Mouse (Mus musculus) CH12.LX (cell line): ENCODE results near the gene Tmprss4. TPM values are rescaled to one million over a fixed set of nuclear protein-coding genes. Genes with fewer than 3 reads are reported as not detected.

Source experiments
- DNase-seq: peaks from one replicate; pipeline ENCODE4 v3.0.0-alpha.2; 2013; ENCODE audit errors: extremely low read depth
- H3K27ac ChIP-seq: 2 replicates; pipeline ENCODE4 v1.5.1; 2012; ENCODE audit warnings: low read depth, mild to moderate bottlenecking, control low read depth, moderate library complexity; ENCODE audit not compliant: insufficient read depth
- H3K27me3 ChIP-seq: replicated peaks from 2 replicates; pipeline ENCODE3; 2012; ENCODE audit warnings: inconsistent platforms
- H3K36me3 ChIP-seq, 2 experiments: replicated peaks in 1 of 2; 2 replicates each; pipeline versions ENCODE3 to v1.6.1; 2012; ENCODE audit warnings: inconsistent platforms in 1 of 2, low read length in 1 of 2, mild to moderate bottlenecking in 1 of 2, mixed read lengths in 1 of 2, moderate library complexity in 1 of 2; ENCODE audit not compliant: control insufficient read depth in 1 of 2, insufficient read depth in 1 of 2
- H3K4me1 ChIP-seq, 2 experiments: 2 replicates each; pipeline ENCODE4 v1.6.1; 2012; ENCODE audit warnings: inconsistent platforms in 1 of 2, moderate library complexity in 1 of 2; ENCODE audit not compliant: insufficient read depth in 2 of 2, control insufficient read depth in 1 of 2
- H3K4me2 ChIP-seq: 2 replicates; pipeline ENCODE4 v1.6.1; 2012; ENCODE audit warnings: low read depth, mild to moderate bottlenecking, control low read depth; ENCODE audit not compliant: poor library complexity, insufficient read depth, severe bottlenecking
- H3K4me3 ChIP-seq, 3 experiments: fragments of 150-350 bp in 1 of 3; sonication (generic) in 1 of 3; replicated peaks in 1 of 3; 2 replicates each; pipeline versions ENCODE3 to v1.5.1; 2011 to 2012; ENCODE audit warnings: low read depth in 2 of 3, low read length in 2 of 3, mild to moderate bottlenecking in 2 of 3, moderate library complexity in 2 of 3, control low read depth in 1 of 3, improper control_type of control experiment in 1 of 3, inconsistent platforms in 1 of 3, mixed read lengths in 1 of 3; ENCODE audit not compliant: poor library complexity in 1 of 3
- H3K79me2 ChIP-seq: replicated peaks from 2 replicates; pipeline ENCODE4 v1.6.1; 2012; ENCODE audit warnings: mild to moderate bottlenecking, moderate library complexity; ENCODE audit not compliant: control insufficient read depth, poor library complexity, insufficient read depth, severe bottlenecking; ENCODE audit errors: extremely low read depth
- H3K9ac ChIP-seq: 2 replicates; pipeline ENCODE4 v1.6.1; 2012; ENCODE audit warnings: low read depth, mild to moderate bottlenecking, control low read depth, moderate library complexity; ENCODE audit not compliant: insufficient read depth
- H3K9me3 ChIP-seq: replicated peaks from 2 replicates; pipeline ENCODE3; 2012; ENCODE audit warnings: low read length, inconsistent platforms, mixed read lengths
- CHD2 ChIP-seq: IDR thresholded peaks from 2 replicates; pipeline ENCODE4 v1.6.1; 2011; ENCODE audit warnings: low read length, improper control_type of control experiment
- E2F4 ChIP-seq: IDR thresholded peaks from 2 replicates; pipeline ENCODE4 v1.6.1; 2011; ENCODE audit warnings: low read depth, low read length, improper control_type of control experiment; ENCODE audit not compliant: insufficient replicate concordance
- ELF1 ChIP-seq: IDR thresholded peaks from 2 replicates; pipeline ENCODE4 v1.6.1; 2014; ENCODE audit warnings: low read depth, mild to moderate bottlenecking, inconsistent platforms, low read length, improper control_type of control experiment
- IRF4 ChIP-seq: IDR thresholded peaks from 2 replicates; pipeline ENCODE4 v1.6.1; 2014; ENCODE audit warnings: low read depth, mild to moderate bottlenecking, inconsistent platforms, low read length, improper control_type of control experiment
- JUN ChIP-seq: IDR thresholded peaks from 2 replicates; pipeline ENCODE4 v1.6.1; 2011; ENCODE audit warnings: low read depth, mild to moderate bottlenecking, low read length, improper control_type of control experiment, moderate library complexity; ENCODE audit not compliant: insufficient read depth
- MAX ChIP-seq: IDR thresholded peaks from 2 replicates; pipeline ENCODE4 v1.6.1; 2011; ENCODE audit warnings: low read length, improper control_type of control experiment
- MAZ ChIP-seq: IDR thresholded peaks from 2 replicates; pipeline ENCODE4 v1.6.1; 2012; ENCODE audit warnings: low read depth, mild to moderate bottlenecking, inconsistent platforms, low read length, improper control_type of control experiment, moderate library complexity
- MXI1 ChIP-seq: IDR thresholded peaks from 2 replicates; pipeline ENCODE4 v1.6.1; 2011; ENCODE audit warnings: mild to moderate bottlenecking, low read depth, low read length, improper control_type of control experiment
- PAX5 ChIP-seq: IDR thresholded peaks from 2 replicates; pipeline ENCODE4 v1.6.1; 2012; ENCODE audit warnings: low read length, inconsistent platforms, mixed read lengths
- POLR2AphosphoS2 ChIP-seq: IDR thresholded peaks from 2 replicates; pipeline ENCODE4 v1.6.1; 2011; ENCODE audit warnings: low read depth, low read length, improper control_type of control experiment
- RCOR1 ChIP-seq: conservative IDR thresholded peaks from 2 replicates; pipeline ENCODE4 v1.6.1; 2012; ENCODE audit warnings: low read depth, mild to moderate bottlenecking, inconsistent platforms, low read length, improper control_type of control experiment
- SMC3 ChIP-seq: IDR thresholded peaks from 2 replicates; pipeline ENCODE4 v1.6.1; 2011; ENCODE audit warnings: low read depth, low read length, improper control_type of control experiment
- USF1 ChIP-seq: IDR thresholded peaks from 2 replicates; pipeline ENCODE4 v1.6.1; 2014; ENCODE audit warnings: low read depth, mild to moderate bottlenecking, inconsistent platforms, low read length, improper control_type of control experiment
- ZC3H11A ChIP-seq: IDR thresholded peaks from 2 replicates; pipeline ENCODE4 v1.6.1; 2012; ENCODE audit warnings: low read depth, mild to moderate bottlenecking, inconsistent platforms, low read length, improper control_type of control experiment
- dilution Hi-C: fragments of 300-500 bp; cut with MboI; formaldehyde crosslinking; loops from 2 replicates; pipeline ENCODE4 v1.14.3; 2020; ENCODE audit warnings: low sequenced_read_pairs; ENCODE audit not compliant: extremely low pct_unique_long_range_greater_than_20kb, extremely low pct_ligation_motif_present
- in situ Hi-C: fragments of 300-500 bp; cut with MboI; formaldehyde crosslinking; loops from 3 replicates; pipeline ENCODE4 v1.14.3; 2019; ENCODE audit warnings: low sequenced_read_pairs, low pct_ligation_motif_present, low pct_unique_long_range_greater_than_20kb, mixed read lengths
- polyA plus RNA-seq: library from polyadenylated mRNA; unstranded; fragments of >175 nt; gene quantifications from 2 replicates; pipeline ENCODE4 v1.2.1, GENCODE M21; 2012; ENCODE audit warnings: low read depth; ENCODE audit not compliant: insufficient read length
- total RNA-seq, 2 experiments: library from RNA; depleted of rRNA; stranded (reverse); fragments of 300-350 nt in 1 of 2; fragments of >200 nt in 1 of 2; gene quantifications; 2 replicates each; pipeline ENCODE4 v1.2.3; 2012 to 2014

The Tmprss4 gene
- total and polyA plus RNA-seq, 3 experiments: not detected

- Histone ChIP-seq H3K27ac (no peak overlapping the region), H3K9me3 (no peaks in the 10 kb centered on the region), H3K9ac (no peak overlapping the region), H3K4me2 (no peak overlapping the region), H3K4me1 (peaks cover 2 to 21% of the 10 kb centered on the region in 2 experiments; a peak in 2 of 4 replicates), H3K4me3 (no peak overlapping the region), H3K36me3 (no peaks in the 10 kb centered on the region), H3K79me2 (no peaks in the 10 kb centered on the region), H3K27me3 (peaks cover 78% of the 10 kb centered on the region)
- dilution Hi-C loops (no loop called here), in situ Hi-C loops (no loop called here)
- no peak for TF ChIP-seq ZC3H11A
- no peak for TF ChIP-seq JUN
- no peak for TF ChIP-seq RCOR1
- no peak for TF ChIP-seq IRF4
- TF ChIP-seq POLR2AphosphoS2: no peak
- no peak for TF ChIP-seq CHD2
- no peak for TF ChIP-seq MAX
- TF ChIP-seq E2F4: no peak
- TF ChIP-seq ELF1: no peak
- TF ChIP-seq MAZ: no peak
- no peak for TF ChIP-seq SMC3
- no peak for TF ChIP-seq PAX5
- TF ChIP-seq MXI1: no peak
- TF ChIP-seq USF1: no peak
- no peak for DNase-seq
Measured at GRCm38 (mm10) chr9:45125211-45125610, 78.7 kb downstream of the Tmprss4 start.

Other genes with a start within 250 kb of the Tmprss4 start
- 18.2 and 20.7 TPM in 2 replicates for gene Ube4a, start 238.5 kb downstream of the Tmprss4 start, total RNA-seq (2012; rRNA removed)
- 13.3 and 14.6 TPM in 2 replicates for gene Ube4a, start 238.5 kb downstream of the Tmprss4 start, total RNA-seq (2014; rRNA removed)
- 25.4 and 28.3 TPM in 2 replicates for gene Ube4a, start 238.5 kb downstream of the Tmprss4 start, polyA plus RNA-seq
- 11.2 and 12.7 TPM in 2 replicates for gene Cd3g, start 223.7 kb downstream of the Tmprss4 start, total RNA-seq (2012; rRNA removed)
- 1.3 and 1.7 TPM in 2 replicates for gene Cd3g, start 223.7 kb downstream of the Tmprss4 start, total RNA-seq (2014; rRNA removed)
- 2.2 and 2.9 TPM in 2 replicates for gene Cd3g, start 223.7 kb downstream of the Tmprss4 start, polyA plus RNA-seq
- gene Cd3d, start 222.3 kb downstream of the Tmprss4 start, total RNA-seq (2012; rRNA removed): 5.2 and 5.5 TPM in 2 replicates
- gene Cd3d, start 222.3 kb downstream of the Tmprss4 start, total RNA-seq (2014; rRNA removed): 0.27 TPM in 1 of 2 replicates, not detected in the other
- 2.6 and 2.7 TPM in 2 replicates for gene Cd3d, start 222.3 kb downstream of the Tmprss4 start, polyA plus RNA-seq
- not detected in 2 replicates for gene Cd3e, start 194.5 kb downstream of the Tmprss4 start, total RNA-seq (2012; rRNA removed)
- not detected in 2 replicates for gene Cd3e, start 194.5 kb downstream of the Tmprss4 start, total RNA-seq (2014; rRNA removed)
- not detected in 2 replicates for gene Cd3e, start 194.5 kb downstream of the Tmprss4 start, polyA plus RNA-seq
- 0.30 and 0.38 TPM in 2 replicates for gene Mpzl2, start 164.3 kb downstream of the Tmprss4 start, total RNA-seq (2012; rRNA removed)
- gene Mpzl2, start 164.3 kb downstream of the Tmprss4 start, total RNA-seq (2014; rRNA removed): 0.18 and 0.36 TPM in 2 replicates
- gene Mpzl2, start 164.3 kb downstream of the Tmprss4 start, polyA plus RNA-seq: 0.27 and 0.57 TPM in 2 replicates
- gene Mpzl3, start 148.9 kb downstream of the Tmprss4 start, total RNA-seq (2012; rRNA removed): 3.1 and 3.4 TPM in 2 replicates
- 5.3 and 5.5 TPM in 2 replicates for gene Mpzl3, start 148.9 kb downstream of the Tmprss4 start, total RNA-seq (2014; rRNA removed)
- 4.4 and 5.2 TPM in 2 replicates for gene Mpzl3, start 148.9 kb downstream of the Tmprss4 start, polyA plus RNA-seq
- gene Jaml, start 124.9 kb downstream of the Tmprss4 start, total RNA-seq (2012; rRNA removed): 0.51 and 0.88 TPM in 2 replicates
- 0.87 and 0.96 TPM in 2 replicates for gene Jaml, start 124.9 kb downstream of the Tmprss4 start, total RNA-seq (2014; rRNA removed)
- gene Jaml, start 124.9 kb downstream of the Tmprss4 start, polyA plus RNA-seq: 1.1 and 1.4 TPM in 2 replicates
- 0.04 TPM in 1 of 2 replicates, not detected in the other for gene Scn2b, start 86.3 kb downstream of the Tmprss4 start, total RNA-seq (2012; rRNA removed)
- not detected in 2 replicates for gene Scn2b, start 86.3 kb downstream of the Tmprss4 start, total RNA-seq (2014; rRNA removed)
- 0.07 TPM in 1 of 2 replicates, not detected in the other for gene Scn2b, start 86.3 kb downstream of the Tmprss4 start, polyA plus RNA-seq
- gene Scn4b, start 65.7 kb downstream of the Tmprss4 start, total RNA-seq (2012; rRNA removed): 0.04 TPM in 1 of 2 replicates, not detected in the other
- gene Scn4b, start 65.7 kb downstream of the Tmprss4 start, total RNA-seq (2014; rRNA removed): 0.04 TPM in 1 of 2 replicates, not detected in the other
- not detected in 2 replicates for gene Scn4b, start 65.7 kb downstream of the Tmprss4 start, polyA plus RNA-seq
- not detected in 2 replicates for gene BC049352, start 22.1 kb downstream of the Tmprss4 start, total RNA-seq (2012; rRNA removed)
- gene BC049352, start 22.1 kb downstream of the Tmprss4 start, total RNA-seq (2014; rRNA removed): not detected in 2 replicates
- 0.14 and 0.17 TPM in 2 replicates for gene BC049352, start 22.1 kb downstream of the Tmprss4 start, polyA plus RNA-seq
- gene Il10ra, start 65.1 kb upstream of the Tmprss4 start, total RNA-seq (2012; rRNA removed): 3.4 and 3.9 TPM in 2 replicates
- 3.1 and 3.7 TPM in 2 replicates for gene Il10ra, start 65.1 kb upstream of the Tmprss4 start, total RNA-seq (2014; rRNA removed)
- gene Il10ra, start 65.1 kb upstream of the Tmprss4 start, polyA plus RNA-seq: 4.5 and 5.1 TPM in 2 replicates
- not detected in 2 replicates for gene Tmprss13, start 115.0 kb upstream of the Tmprss4 start, total RNA-seq (2012; rRNA removed)
- gene Tmprss13, start 115.0 kb upstream of the Tmprss4 start, total RNA-seq (2014; rRNA removed): not detected in 2 replicates
- gene Tmprss13, start 115.0 kb upstream of the Tmprss4 start, polyA plus RNA-seq: not detected in 2 replicates
- gene Fxyd6, start 166.1 kb upstream of the Tmprss4 start, total RNA-seq (2012; rRNA removed): 0.08 TPM in 1 of 2 replicates, not detected in the other
- not detected in 2 replicates for gene Fxyd6, start 166.1 kb upstream of the Tmprss4 start, total RNA-seq (2014; rRNA removed)
- gene Fxyd6, start 166.1 kb upstream of the Tmprss4 start, polyA plus RNA-seq: not detected in 2 replicates
- not detected in 2 replicates for gene Fxyd2, start 195.6 kb upstream of the Tmprss4 start, total RNA-seq (2012; rRNA removed)
- gene Fxyd2, start 195.6 kb upstream of the Tmprss4 start, total RNA-seq (2014; rRNA removed): not detected in 2 replicates
- gene Fxyd2, start 195.6 kb upstream of the Tmprss4 start, polyA plus RNA-seq: not detected in 2 replicates
- not detected in 2 replicates for gene Dscaml1, start 222.5 kb upstream of the Tmprss4 start, total RNA-seq (2012; rRNA removed)
- gene Dscaml1, start 222.5 kb upstream of the Tmprss4 start, total RNA-seq (2014; rRNA removed): not detected in 2 replicates
- gene Dscaml1, start 222.5 kb upstream of the Tmprss4 start, polyA plus RNA-seq: not detected in 2 replicates